Mouse (Mus musculus): Measurements from ENCODE around the gene Mfrp. TPM values are rescaled to one million over a fixed set of nuclear protein-coding genes. Genes with fewer than 3 reads are reported as not detected.
"Not testable (repeated sequence)": the region's sequence is repeated elsewhere in the genome, so short reads cannot be mapped to it uniquely, and the experiment has no call there.

The Mfrp gene
- total RNA-seq, 1 experiment from 2014 or later: not detected

DNA sequence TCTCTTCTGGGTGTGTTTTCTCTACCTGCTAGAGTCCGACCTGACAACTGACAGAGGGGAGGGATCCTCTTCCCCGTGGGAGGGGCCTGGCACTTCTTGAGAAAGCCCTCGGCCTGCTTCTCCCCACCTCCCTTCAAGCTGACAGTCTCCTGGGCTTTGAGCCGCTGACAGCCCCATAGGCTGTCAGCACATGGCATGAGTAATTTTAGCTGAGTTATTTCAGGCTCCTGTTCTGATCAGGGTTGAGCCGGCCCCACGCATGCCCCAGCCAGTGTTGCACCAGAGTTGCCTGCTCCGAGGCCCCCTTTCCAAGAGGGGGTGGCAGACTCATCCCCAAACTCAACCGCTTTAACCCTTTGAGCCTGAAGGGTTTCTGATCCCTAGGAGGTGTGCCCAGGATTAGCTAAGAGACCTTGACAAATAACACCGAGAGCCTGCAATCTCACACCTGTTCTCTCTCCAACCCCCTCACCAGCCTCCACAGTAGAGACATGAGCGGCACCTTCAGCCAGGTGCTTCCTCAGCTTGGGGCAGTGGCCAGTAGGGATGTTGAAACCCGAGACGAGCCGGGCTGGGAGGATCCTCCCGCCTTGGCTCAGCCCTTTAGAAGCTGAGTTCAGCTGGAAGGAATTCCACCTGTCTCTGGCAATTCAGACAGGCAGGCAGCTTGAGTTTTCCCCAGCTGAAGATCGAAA lies 13.6 kb upstream of the Mfrp start:
- no peak for ATAC-seq (replicated peaks in 1 of 2; ENCODE audit: insufficient read depth in 1 of 2, low FRiP score in 2 of 2, low TSS enrichment in 1 of 2, low read depth in 1 of 2, poor library complexity in 2 of 2, severe bottlenecking in 2 of 2)

DNA sequence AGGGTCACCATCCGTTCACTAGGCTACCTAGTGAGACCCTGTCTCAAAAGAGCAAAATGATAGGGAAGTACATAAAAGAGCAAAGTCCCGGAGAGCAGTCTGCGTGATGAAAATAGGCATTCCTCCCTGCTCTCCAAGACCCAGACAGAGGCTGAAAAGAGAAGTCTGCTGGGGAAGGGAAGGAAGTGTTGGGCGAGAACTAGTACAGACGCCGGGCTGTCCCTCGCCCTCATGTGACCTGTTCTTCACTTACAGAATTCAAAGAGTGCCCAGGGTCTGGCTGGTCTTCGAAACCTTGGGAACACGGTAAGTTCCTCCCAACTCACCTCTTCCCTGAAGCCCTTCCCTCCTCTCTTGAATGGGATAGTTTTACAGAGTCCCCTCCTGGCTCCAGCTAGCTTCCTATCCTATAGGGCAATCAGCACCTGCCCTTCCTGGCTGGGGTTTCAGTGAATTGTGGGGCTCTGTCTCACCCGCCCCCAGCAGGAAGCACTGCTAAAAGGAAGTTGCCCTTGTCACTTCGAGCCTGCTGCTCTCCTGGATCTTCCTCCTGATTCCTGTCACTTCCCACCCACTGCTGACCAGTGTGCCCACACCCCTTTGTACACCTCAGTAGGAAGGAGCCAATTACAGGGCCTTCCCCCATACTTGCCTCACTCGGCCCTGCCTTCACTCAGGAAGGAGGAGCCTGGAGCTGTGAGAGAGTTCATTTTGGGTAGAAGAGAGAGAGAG lies 12.5 kb upstream of the Mfrp start:
- peak; percentile 63 to 64 for ATAC-seq (replicated peaks in 1 of 2; ENCODE audit: insufficient read depth in 1 of 2, low FRiP score in 2 of 2, low TSS enrichment in 1 of 2, low read depth in 1 of 2, poor library complexity in 2 of 2, severe bottlenecking in 2 of 2)

DNA sequence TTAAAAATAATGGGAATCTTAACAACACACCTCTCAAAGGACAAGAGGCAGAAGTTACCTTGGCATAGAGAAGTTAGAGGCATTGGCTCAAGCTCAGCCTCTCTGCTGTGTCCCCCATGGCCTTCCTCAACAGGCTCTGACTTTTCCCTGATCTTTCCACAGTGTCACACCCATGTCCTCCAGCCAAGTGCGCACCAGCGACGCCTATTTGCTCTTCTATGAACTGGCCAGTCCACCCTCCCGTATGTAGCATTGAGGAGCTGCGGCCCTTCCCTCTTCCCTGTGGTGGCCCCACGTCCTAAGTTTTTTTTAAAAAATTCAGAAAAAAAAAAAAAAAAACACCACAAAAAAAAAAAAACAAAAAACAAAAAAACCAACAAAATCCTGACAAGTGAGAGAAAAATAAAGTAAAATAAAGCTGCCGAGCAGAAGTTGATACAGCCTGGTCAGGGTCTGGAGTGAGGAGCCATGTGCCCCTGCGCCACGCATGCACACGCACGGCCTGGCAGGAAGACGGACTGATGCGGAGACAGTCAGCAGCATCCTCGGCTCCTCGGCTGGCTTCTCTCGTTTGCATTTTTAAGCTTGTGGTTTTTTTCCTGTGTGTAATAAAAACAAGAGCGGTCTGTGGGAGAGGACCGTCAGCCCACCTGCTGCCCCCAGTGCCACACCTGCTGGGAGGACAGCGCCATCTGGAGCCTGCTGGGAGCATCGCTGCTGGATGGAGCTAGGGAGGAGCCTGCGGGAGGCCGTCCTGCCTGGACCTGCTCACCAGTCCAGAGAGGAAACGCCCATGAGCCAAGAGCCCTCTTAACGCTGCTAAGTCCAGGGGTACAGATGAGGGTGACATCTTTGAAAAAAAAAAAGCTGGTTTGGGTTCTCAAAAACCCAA lies 7.7 kb upstream of the Mfrp start:
- peak; percentile 51 to 58; a peak in 1 of 4 replicates for ATAC-seq (replicated peaks in 1 of 2; ENCODE audit: insufficient read depth in 1 of 2, low FRiP score in 2 of 2, low TSS enrichment in 1 of 2, low read depth in 1 of 2, poor library complexity in 2 of 2, severe bottlenecking in 2 of 2)

DNA sequence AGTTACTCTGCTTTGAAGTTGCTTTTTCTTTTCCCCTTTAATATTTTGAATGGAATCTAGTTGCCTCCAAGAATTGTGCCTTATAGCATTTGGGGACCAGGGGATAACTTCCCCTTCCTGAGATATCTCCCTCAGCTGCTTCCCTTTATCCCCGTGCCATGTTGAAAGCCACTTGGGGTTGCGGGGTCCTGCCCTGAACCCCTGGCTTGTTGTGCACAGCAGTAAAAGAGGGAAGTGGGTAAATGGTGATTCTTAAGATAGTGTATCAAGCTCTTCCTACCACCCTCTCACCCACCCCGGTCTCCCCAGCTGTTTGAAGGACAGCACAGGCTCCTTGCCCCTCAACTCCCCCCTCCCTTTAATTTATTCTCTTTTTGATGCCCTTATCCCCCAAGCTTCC lies 6.8 kb upstream of the Mfrp start:
- peak; percentile 50 to 71; a peak in 3 of 4 replicates for ATAC-seq (replicated peaks in 1 of 2; ENCODE audit: insufficient read depth in 1 of 2, low FRiP score in 2 of 2, low TSS enrichment in 1 of 2, low read depth in 1 of 2, poor library complexity in 2 of 2, severe bottlenecking in 2 of 2)

DNA sequence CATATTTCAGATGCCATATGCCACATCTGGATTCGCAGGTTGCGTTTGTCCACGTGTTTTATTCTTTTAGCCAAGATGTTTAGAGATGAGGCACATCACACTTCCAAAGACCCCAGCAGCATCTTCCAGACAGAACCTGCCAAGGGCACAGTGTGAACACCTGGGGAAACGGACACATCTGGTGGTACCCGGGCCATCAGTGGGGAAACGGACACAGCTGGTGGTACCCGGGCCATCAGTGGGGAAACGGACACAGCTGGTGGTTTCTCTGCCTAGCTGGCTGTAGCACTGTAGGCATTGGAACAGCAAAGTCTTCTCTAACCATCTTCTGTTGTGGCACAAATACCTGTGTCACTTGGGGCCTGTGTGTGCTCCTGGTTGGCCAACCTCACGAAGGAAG lies 5.7 kb upstream of the Mfrp start:
- no peak for ATAC-seq (replicated peaks in 1 of 2; ENCODE audit: insufficient read depth in 1 of 2, low FRiP score in 2 of 2, low TSS enrichment in 1 of 2, low read depth in 1 of 2, poor library complexity in 2 of 2, severe bottlenecking in 2 of 2)

DNA sequence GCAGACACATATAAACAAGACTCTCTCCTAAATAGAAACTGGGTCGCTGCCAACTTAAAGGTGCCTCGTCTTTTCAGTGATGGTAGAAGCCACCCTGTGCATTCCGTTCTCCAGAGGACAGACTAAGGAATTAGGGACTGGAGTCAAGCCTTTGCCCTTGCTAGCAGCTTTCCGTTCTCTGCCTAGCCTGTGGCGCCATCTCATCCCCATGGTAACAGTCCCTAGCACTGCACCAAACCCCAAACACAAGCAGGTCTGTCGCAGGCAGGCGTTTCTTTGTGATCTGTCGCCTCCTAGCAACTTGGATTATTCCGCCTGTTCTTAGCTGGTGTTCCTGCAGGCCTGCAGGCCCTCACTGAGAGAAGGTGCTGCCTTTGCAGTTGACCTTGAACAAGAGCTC lies 5.0 kb upstream of the Mfrp start:
- ATAC-seq (replicated peaks in 1 of 2; ENCODE audit: insufficient read depth in 1 of 2, low FRiP score in 2 of 2, low TSS enrichment in 1 of 2, low read depth in 1 of 2, poor library complexity in 2 of 2, severe bottlenecking in 2 of 2): no peak

DNA sequence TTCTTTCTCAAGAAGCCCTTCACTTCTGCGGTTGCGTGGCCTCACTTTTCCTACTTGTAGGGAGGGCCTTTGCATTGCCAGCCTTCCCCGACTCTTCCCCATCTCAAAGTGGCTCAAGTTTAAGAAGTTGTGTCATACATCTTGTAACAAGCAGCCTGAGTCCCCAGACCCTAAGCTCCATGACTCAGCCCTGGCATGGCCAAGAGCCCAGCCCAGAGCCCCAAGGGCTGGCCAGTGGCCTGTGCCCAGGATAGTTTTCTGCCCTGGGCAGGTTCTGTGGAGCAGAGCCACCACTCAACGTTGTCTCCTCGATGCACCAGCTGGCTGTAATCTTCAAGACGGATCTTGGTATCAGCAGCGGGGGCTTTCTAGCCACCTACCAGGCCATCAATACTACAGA lies 3.4 kb downstream of the Mfrp start:
- ATAC-seq (replicated peaks in 1 of 2; ENCODE audit: insufficient read depth in 1 of 2, low FRiP score in 2 of 2, low TSS enrichment in 1 of 2, low read depth in 1 of 2, poor library complexity in 2 of 2, severe bottlenecking in 2 of 2): peak in 1 of 2 experiments; percentile 44; a peak in 1 of 4 replicates

DNA sequence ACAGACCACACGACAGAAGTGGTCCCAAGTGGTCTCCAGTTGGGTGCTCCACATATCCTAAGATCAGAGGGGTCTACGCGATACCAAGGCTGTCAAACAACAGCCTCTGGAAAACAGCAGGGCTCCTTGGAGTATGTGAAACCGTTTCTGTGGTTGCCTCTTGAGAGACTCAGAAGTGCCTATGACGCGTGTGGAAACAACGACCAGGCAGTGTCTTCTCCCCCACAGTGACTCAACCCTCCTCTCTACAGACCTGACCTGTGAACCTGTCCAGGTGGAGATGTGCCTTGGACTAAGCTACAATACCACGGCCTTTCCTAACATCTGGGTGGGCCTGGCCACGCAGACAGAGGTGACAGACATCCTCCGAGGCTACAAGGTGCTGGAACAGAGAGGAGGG lies 4.3 kb downstream of the Mfrp start:
- ATAC-seq (replicated peaks in 1 of 2; ENCODE audit: insufficient read depth in 1 of 2, low FRiP score in 2 of 2, low TSS enrichment in 1 of 2, low read depth in 1 of 2, poor library complexity in 2 of 2, severe bottlenecking in 2 of 2): no peak; a peak in 1 of 4 replicates

DNA sequence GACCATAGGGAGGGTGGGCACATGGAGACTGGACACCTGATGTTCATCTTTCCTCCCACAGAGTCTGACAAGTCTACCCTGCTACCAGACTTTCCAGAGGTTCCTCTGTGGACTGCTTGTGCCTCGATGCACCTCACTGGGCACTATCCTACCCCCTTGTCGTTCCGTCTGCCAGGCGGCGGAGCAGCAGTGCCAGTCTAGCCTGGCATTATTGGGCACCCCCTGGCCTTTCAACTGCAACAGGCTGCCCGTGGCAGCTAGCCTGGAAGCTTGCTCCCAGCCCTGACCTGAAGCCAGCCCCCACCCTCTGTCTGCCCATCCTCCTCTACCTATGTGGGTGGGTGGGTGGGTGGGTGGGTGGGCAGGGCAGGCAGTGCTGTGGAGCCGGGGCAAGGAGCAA lies 4.7 kb downstream of the Mfrp start:
- ATAC-seq (replicated peaks in 1 of 2; ENCODE audit: insufficient read depth in 1 of 2, low FRiP score in 2 of 2, low TSS enrichment in 1 of 2, low read depth in 1 of 2, poor library complexity in 2 of 2, severe bottlenecking in 2 of 2): no peak

DNA sequence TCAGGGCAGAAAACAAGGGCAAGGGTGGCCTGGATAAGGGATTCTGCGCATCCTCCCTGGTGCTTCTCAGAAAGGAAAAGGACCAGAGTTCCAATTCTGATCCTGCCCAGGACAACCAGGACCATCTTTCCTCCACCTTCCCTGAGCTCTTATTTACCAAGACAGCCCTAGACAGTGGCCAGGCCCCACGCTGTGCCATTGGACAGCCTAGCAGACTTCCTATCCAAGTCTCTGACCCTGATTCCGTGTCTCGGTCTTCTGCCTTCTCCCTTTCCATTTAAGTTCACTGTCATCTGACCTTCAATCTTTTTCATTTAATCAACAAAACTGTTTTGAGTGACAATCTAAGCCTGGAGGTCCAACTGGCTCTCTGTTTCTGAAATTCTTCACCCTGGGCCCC lies 5.1 kb downstream of the Mfrp start:
- ATAC-seq (replicated peaks in 1 of 2; ENCODE audit: insufficient read depth in 1 of 2, low FRiP score in 2 of 2, low TSS enrichment in 1 of 2, low read depth in 1 of 2, poor library complexity in 2 of 2, severe bottlenecking in 2 of 2): no peak

DNA sequence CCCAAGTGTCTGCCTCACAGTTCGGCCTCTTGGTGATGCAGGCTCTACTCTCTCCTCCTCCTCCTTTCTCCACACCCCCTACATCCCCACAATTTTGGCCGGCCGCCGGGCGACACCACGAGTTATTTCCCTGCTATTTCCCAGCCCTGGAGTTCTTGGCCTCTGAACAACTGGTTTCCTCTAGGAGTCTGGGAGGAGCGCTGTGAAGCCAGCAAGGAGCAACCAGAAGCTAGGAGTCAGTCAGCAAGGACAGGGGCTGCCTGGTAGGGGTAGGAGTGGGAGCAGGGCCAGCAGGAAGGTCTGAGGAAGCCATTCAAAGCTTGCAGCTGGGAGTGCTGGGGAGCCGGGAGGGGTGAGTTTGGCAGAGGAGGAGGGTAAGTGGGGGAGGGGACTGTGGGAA lies 5.6 kb downstream of the Mfrp start, which contains the start of gene C1qtnf5:
Gene C1qtnf5, plus strand, starts transcription at position 136 of the 400 bp plus-strand sequence.
- no peak for ATAC-seq (replicated peaks in 1 of 2; ENCODE audit: insufficient read depth in 1 of 2, low FRiP score in 2 of 2, low TSS enrichment in 1 of 2, low read depth in 1 of 2, poor library complexity in 2 of 2, severe bottlenecking in 2 of 2)

DNA sequence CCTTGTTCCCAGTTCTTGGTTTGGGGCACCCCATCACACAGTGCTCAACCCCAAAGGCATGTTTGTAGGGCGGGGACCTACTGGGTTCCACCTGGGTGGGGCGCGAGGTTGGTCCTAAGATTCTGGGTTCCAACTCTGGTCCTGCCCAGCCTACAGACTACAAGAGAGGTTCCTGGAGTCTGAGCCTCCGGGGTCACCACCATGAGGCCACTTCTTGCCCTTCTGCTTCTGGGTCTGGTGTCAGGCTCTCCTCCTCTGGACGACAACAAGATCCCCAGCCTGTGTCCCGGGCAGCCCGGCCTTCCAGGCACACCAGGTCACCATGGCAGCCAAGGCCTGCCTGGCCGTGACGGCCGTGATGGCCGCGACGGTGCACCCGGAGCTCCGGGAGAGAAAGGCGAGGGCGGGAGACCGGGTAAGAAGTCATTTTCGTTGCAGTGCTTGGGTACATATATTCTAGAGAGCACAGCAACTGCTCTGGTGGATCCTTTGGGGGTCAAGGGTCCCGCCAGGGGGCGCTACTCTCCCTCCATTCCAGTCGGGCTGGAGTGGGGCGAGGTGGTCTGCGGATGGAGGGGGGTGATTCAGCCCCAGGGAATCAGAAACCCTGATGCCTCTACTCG lies 6.1 kb downstream of the Mfrp start:
- ATAC-seq (replicated peaks in 1 of 2; ENCODE audit: insufficient read depth in 1 of 2, low FRiP score in 2 of 2, low TSS enrichment in 1 of 2, low read depth in 1 of 2, poor library complexity in 2 of 2, severe bottlenecking in 2 of 2): no peak

DNA sequence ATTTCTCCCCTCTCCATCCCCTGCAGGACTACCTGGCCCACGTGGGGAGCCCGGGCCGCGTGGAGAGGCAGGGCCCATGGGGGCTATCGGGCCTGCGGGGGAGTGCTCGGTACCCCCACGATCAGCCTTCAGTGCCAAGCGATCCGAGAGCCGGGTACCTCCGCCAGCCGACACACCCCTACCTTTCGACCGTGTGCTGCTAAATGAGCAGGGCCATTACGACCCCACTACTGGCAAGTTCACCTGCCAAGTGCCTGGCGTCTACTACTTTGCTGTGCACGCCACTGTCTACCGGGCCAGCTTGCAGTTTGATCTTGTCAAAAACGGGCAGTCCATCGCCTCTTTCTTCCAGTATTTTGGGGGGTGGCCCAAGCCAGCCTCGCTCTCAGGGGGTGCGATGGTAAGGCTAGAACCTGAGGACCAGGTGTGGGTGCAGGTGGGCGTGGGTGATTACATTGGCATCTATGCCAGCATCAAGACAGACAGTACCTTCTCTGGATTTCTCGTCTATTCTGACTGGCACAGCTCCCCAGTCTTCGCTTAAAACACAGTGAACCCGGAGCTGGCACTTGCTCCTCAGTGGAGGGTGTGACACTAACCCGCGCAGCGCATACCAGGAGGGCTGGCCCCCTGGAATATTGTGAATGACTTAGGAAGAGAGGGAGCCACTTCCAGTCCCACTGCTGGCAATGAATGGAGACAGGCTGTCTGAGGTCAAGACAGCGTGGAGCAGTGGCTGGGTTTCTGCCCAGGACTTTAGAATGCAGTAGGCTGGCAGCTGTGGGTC lies 6.9 kb downstream of the Mfrp start:
- ATAC-seq (replicated peaks in 1 of 2; ENCODE audit: insufficient read depth in 1 of 2, low FRiP score in 2 of 2, low TSS enrichment in 1 of 2, low read depth in 1 of 2, poor library complexity in 2 of 2, severe bottlenecking in 2 of 2): no peak

DNA sequence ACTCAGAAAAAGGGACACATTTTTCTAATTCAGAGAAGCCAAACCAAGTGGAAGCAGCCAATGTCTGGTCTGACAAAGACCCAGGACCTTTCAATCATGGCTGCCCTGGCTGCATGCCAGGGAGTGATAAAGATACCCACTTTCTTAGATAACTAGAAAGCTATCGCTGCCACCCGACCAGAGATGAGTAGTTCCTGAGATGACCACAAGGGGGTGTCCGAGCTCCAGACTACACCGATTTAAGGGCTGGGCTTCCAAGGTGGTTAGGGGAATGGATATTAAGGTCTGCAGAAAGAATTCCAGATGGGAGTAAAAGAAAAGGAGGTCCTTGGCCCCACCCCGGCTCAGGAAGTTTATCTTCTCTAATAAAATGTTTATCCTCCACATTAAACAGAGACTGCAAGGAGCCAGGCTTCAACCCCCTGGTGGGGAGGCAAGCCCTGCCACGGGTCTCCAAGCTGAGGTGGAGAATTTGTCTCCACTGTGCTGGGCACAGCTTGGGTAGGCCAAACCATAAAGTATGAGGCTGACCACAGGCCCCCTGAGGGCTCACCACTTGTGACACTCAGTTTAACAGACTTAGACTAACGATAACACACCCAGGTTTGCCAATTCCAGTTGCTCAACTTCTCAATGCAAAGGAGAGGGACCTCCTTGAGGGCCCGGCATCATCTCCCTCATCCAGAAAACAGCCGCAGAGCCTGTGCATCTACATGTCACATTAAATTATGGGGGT lies 8.0 kb downstream of the Mfrp start:
- ATAC-seq (replicated peaks in 1 of 2; ENCODE audit: insufficient read depth in 1 of 2, low FRiP score in 2 of 2, low TSS enrichment in 1 of 2, low read depth in 1 of 2, poor library complexity in 2 of 2, severe bottlenecking in 2 of 2): no peak

DNA sequence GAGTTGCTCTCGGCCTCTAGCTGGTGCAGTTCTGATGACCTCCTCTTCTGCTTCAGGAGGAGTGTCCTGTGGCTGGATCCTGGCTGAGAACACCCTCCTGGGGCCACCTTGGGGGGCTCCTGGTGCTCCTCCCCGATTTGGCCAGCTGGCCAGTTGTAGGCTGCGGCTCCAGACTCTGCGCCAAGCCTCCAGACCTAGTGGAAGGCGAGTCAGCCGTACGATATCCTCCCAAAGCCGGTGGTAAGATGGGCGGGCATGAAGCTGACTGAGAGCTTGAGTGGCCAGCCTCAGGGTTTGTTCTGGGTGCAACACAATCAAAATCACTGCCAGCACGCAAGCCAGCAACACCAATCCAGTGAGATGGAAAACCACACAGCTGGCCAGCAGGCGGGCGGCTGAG lies 10.4 kb downstream of the Mfrp start:
- not testable (repeated sequence) for ATAC-seq (replicated peaks in 1 of 2; ENCODE audit: insufficient read depth in 1 of 2, low FRiP score in 2 of 2, low TSS enrichment in 1 of 2, low read depth in 1 of 2, poor library complexity in 2 of 2, severe bottlenecking in 2 of 2)

DNA sequence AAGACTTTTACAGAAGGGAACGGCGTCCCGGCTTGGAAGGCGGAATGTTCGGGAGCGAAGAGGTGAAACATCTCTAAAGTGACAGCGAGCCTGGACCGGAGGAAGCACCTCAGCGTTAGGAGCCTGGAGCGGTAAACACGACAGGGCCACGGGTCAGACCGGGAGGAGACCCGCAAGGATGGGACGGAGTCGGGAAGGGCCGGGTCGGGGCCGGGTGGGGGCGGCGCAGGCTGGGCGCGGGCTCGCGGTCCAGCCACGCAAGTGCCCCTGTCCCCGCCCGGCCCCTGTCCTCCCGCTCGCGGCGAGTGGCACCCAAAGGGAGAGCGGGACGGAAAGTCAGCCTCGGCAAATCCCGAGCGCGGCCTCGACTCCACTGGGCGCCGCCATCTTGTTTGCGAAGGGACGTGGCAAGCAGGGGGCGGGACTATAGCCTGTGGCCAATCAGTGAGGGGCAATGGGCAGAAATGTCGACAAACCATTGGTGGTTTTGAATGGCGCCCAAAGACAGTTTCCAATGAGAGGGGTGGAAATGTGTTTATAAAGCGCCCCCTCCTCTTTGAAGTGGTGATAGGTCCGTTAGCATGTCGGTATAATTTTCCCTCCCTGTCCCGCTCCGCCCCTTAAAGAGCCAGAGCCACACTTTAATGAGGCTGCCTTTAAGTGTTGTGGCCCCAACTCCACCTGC lies 11.7 kb downstream of the Mfrp start, which contains the start of the genes Gm49380 and Rnf26:
Gene Gm49380, minus strand, starts transcription at position 396 of the 685 bp plus-strand sequence.
Gene Rnf26, minus strand, starts transcription at position 413 of the 685 bp plus-strand sequence.
- ATAC-seq (replicated peaks in 1 of 2; ENCODE audit: insufficient read depth in 1 of 2, low FRiP score in 2 of 2, low TSS enrichment in 1 of 2, low read depth in 1 of 2, poor library complexity in 2 of 2, severe bottlenecking in 2 of 2): peak; percentile 95 to 97
